Mouse (Mus musculus) cerebellum, adult 11 months (tissue): ENCODE measurements around the gene Erf.

Source experiments
- DNase-seq: peaks from one replicate; pipeline ENCODE4 v3.0.0; 2022

The Erf gene

DNA sequence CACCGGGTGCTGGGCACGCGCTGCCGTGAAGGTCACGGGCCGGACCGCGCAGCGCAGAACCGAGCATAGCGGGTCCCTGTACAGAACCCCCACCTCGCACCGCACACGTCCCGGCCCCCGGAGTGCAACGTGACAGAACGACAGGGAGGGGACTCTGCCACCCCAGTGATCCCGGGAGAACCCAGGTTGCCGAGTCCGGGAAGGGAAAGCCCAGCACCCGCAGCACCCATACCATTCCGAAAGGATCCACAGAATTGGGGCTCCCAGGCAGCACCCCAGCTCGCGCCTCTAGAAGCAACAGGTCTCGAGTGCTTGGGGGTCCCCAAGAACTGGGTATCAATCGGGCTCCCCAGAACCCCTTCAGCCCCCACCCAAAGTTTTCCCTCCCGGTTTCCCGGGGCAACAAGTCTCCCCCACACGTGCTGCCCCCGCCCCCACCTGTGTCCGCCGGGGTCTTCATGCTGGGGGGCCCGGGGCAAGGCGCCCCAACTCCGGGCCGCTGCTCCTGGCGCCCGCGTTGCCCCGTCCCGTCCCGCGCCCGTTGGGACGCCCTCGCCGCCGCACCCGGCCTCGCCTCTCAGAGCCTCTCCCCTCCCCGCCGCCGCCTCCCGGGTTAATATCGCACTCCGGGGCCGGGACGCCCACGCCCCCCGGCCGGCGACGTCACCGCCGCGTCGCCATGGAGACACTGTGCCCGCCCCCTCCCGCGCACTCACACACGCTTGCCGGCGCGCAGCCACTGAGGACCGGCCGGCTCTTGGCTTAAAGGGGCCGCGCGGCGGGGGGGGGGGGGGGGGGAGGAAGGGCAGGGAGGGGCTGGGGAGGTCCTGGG lies at the start of gene Erf:
Erf (minus strand) TSS at position 621 of the 832 bp plus-strand sequence.
- DNase-seq: peak; percentile 92

DNA sequence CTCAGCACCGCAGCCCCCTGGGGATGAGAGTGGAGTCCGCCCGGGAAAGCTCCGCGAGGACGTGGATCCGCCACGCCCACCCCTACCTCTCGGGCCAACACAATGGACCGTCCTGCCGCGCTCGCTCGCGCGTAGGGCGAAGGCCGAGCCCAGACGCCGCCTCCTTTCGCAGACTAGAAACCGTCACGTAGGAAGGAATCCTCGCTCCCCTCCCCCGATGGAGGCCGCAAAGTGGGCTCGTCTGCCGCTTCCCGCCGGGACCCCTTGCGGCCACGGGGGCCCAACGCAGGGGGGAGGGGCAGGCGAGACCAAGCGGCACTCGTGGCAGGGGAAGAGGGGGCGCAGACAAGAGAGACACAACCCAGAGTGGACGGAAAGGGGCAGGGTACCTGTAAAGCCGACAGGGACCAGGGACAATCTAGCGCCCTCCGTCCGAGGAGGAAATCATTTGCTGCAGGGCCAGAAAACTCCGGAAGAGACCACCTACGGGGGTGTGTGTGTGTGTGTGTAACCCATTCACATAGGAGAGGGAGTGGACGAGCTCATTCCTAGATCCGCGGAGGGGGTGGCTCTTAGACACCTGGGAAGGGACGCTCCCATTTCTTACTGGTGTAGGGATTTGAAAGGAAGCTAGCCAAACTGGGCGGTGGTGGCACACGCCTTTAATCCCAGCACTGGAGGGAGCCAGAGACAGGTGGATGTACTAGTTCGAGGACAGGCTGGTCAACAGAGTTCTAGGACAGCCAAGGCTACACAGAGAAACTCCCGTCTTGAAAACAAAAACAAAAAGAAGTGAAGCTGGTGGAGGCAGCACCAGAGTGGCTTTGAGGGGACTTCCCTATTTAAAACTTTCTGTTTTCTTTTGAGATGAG lies 47.1 kb upstream of the Erf start, which contains the start of gene Pafah1b3:
Pafah1b3 (minus strand) TSS at position 533 of the 872 bp plus-strand sequence.
- DNase-seq: peak; percentile 89

DNA sequence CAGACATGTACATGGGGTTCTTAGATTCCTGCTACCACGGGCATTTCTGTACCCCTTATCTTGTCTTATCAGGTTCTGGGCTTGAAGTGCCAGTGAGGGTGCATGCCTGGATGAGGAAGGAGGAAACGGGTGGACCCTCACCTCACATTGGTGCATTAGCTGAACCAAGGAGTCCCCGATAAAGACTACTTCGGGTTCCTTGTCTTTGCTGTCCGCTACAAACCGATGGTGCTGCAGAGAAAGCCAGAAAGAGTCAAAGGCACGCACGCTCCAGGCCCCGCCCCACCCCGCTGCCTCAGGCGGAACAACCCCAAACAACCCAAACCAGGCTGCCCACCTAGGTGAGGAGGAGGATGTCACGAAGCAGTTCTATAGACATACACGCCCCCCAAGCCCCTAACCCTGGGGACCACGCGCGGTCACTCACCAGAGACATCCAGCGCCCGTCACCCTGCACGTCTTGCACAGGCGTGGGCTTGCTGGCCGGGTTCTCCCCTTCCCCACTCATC lies 46.4 kb upstream of the Erf start:
- DNase-seq: no peak

DNA sequence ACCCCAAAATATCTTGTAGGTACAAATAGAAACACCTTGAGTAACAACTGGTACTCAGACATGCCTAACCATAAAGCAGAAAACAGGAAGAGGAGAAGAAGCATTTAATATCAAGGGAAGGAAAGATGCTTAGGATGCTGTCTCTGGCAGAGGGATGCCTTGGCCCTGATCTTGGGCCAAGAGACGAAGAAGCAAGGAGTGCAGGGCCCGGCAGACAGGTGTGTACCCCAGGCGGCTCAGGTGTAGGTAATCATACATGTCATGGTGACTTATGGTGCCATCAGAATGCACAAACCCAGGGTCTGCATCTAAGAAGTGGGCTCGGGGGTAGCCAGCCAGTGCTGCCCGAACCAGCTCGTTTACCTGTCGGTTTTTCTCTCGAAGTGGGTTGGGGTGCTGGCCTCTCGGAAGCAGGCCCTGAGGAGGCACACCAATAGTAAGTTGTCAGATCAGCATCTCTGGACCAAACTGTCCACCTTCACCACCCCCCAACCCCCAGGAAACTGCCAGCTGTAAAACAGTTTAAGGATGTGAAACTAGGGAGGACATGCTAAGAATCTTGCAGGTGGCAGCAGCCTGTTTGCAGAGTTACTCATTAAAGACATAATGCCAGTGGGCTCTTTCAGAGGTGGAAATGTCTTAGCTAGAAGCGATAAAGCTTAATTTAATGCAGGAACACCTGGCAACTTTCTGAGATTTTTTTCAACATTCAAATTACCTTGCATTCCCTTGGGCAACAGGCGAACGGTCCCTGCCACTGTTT lies 44.6 kb upstream of the Erf start:
- no peak for DNase-seq

DNA sequence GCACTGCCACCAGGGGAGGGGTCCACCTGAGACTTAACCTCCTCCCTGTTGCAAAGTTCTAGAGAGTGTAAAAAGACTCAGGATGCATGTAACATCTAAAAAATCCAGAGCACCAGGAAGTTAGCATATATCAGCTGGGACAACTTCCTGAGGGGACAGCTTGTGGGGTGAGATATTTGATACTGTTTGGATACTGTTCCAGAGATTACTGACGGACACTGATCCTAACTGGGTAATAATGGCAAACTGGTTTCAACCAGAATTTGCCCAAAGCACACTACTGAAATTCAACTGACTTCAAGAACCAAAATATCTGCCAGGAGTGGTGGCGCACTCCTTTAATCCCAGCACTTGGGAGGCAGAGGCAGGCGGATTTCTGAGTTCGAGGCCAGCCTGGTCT lies 43.9 kb upstream of the Erf start:
- DNase-seq: no peak

DNA sequence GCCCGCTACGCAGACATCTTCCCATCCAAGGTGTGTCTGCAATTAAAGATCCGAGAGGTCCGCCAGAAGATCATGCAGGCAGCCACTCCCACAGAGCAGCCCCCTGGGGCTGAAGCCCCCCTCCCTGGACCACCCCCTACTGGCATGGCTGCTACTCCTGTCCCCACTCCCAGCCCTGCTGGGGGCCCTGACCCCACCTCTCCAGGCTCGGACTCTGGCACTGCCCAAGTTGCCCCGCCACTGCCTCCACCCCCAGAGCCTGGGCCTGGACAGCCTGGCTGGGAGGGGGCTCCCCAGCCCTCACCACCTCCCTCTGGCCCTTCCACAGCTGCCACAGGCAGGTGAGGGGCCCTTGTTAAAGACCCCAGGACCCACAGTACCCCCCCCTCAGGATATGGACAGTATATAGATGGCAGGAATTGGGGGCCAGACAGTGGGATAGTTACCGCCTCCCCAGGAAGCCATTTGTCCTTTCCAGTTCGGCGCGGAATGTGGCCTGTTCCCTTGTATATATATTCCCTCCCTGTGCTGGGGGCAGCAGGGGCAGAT lies 42.7 kb upstream of the Erf start:
- no peak for DNase-seq

DNA sequence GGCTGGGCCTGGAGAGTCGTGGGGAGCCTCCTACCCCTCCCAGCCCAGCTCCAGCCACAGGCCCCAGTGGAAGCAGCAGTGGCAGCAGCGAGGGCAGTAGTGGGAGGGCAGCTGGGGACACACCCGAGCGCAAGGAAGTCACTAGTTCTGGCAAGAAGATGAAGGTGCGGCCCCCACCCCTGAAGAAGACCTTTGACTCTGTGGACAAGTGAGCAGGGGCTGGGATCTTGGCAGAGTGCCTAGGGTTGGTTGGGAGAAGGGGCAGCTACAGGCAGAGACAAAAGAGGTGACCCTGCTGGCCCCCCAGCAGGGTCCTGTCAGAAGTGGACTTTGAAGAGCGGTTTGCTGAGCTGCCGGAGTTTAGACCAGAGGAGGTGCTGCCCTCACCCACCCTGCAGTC lies 41.5 kb upstream of the Erf start:
- no peak for DNase-seq

DNA sequence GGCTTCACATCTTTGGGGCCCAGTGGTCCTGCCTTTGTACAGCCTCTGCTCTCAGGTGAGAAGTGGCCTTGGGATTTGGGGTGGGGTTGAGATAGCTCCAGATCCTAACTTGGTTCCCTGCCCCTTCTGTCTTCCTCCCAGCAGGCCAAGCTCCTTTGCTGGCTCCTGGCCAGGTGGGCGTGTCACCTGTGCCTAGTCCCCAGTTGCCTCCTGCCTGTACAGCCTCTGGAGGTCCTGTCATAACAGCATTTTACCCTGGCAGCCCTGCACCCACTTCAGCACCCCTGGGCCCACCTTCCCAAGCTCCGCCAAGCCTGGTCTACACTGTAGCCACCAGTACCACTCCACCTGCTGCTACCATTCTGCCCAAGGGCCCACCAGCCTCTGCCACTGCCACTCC lies 40.4 kb upstream of the Erf start:
- DNase-seq: peak; percentile 37

DNA sequence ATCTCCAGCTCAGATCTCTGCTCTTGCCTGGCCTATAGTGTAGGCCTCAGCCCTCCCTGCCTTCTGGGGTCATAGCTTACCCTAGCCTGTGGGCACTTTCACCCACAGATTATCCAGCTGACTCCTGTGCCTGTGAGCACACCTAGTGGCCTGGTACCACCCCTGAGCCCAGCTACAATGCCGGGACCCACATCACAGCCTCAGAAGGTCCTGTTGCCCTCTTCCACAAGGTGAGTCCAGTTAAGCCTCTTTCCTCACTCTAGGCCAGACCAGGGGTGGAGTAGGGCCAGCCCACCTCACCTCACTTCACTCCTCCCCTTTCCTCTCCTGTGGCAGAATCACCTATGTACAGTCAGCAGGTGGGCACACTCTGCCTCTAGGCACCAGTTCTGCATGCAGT lies 39.9 kb upstream of the Erf start:
- no peak for DNase-seq

DNA sequence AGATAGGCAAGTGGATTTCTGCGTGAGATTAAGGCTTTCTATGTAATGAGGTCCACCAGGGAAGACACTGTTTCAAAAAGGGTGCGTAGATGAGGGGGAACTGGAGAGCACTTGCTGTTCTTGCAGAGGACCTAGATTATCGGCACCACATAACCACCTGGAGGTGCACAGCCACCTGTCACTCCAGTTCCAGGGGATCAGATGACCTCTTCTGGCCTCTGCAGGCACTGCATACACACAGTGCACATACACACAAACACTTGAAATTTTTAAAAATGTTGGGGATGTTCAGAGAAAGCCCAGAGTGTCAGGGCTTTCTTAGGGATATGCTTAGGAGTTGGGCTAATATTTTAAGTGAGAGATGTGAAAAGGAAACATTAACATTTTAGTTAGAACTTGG lies 39.4 kb upstream of the Erf start:
- DNase-seq: no peak

DNA sequence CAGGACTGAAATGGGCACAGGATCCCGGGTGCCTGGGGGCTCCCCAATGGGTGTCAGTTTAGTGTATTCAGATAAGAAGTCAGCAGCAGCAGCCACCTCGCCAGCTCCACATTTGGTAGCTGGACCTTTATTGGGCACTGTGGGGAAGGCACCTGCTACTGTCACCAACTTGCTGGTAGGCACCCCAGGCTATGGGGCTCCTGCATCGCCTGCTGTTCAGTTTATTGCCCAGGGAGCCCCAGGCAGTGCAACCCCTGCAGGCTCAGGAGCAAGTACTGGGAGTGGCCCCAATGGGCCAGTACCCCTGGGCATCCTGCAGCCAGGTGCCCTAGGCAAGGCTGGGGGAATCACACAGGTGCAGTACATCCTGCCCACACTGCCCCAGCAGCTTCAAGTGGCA lies 38.2 kb upstream of the Erf start:
- DNase-seq: no peak

DNA sequence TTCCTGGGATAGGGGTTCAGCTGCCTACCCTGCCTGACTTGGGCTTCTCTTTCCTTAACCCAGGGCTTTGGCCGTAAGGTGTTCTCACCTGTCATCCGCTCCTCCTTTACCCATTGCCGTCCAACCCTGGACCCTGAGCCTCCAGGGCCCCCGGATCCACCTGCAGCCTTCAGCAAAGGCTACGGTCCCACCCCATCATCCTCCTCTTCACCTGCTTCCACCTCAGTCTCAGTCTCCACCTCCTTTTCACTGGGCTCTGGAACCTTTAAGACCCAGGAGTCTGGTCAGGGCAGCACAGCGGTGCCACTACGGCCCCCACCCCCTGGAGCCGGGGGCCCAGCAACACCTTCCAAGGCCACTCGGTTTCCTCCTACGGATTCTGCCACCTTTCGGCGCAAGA lies 37.5 kb upstream of the Erf start:
- DNase-seq: no peak

DNA sequence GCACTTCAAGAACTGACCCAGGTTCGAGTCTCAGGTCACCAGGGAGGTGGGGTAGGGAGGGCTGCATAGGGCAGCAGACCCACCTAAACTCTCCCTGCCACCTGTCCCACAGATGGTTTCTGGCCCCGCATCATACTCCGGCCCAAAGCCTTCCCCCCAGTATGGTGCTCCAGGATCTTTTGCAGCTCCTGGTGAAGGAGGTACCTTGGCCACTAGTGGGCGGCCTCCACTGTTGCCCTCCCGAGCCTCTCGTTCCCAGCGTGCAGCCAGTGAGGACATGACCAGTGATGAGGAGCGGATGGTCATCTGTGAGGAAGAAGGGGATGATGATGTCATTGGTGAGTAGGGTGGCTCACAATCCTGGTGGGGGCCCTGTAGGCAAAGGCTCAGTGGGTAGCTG lies 36.4 kb upstream of the Erf start:
- DNase-seq: no peak

DNA sequence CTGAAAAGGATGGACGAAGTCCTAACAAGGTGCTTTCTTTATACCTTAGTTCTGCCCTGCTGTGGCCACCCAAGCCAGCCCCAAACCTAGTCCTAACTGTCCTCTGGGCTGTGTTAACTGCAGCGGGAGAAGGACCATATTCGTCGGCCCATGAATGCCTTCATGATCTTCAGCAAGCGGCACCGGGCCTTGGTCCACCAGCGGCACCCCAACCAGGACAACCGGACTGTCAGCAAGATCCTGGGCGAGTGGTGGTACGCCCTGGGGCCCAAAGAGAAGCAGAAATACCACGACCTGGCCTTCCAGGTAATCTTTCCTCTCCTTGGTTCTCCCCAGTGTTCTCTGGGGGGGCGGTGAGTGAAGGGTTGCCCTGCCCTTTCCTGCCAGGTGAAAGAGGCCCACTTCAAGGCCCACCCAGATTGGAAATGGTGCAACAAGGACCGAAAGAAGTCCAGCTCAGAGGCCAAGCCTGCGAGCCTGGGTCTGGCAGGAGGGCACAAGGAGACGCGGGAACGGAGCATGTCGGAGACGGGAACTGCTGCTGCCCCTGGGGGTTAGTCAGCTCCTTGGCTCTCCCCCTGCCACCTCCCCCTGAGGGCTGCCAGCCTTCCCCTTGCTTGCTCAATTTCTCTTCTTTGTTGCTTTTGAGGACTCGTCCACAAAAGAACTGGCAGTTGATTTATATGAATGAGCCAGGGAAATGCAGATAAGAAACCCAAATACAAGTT lies 35.1 kb upstream of the Erf start:
- DNase-seq: peak; percentile 24

DNA sequence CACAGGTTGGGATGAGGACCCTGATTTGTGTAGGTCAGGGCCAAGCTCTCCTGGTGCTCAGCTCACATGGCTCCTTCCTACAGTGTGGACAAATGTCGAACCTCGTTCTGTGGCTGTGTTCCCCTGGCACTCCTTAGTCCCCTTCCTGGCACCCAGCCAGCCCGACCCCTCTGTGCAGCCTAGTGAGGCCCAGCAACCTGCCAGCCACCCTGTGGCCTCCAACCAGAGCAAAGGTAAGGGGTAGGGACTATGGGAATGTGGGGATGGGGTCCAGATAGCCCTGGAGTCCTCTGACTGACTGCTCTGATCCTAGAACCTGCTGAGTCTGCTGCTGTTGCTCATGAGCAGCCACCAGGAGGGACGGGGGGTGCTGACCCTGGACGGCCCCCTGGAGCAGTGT lies 34.2 kb upstream of the Erf start:
- DNase-seq: peak; percentile 59

DNA sequence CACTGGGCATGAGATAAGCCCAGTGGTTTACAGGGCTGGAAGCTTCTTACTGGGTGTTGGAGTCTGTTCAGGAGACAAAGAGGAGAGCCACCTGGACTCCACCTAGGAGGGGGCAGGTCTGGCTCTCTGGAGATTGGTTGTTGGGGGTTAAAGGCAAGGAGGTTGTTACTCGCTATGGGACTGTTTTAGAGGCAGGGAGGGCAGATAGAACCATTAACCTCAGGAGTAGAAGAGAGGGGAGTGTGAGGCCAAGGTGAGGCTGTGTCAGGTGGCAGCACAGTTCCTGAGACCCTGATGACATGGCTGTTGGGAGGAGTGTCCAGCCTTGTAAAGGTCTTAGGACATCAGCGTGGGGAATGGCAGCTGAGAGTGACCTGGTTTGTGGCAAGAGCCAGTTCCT lies 33.6 kb upstream of the Erf start:
- peak; percentile 24 for DNase-seq

DNA sequence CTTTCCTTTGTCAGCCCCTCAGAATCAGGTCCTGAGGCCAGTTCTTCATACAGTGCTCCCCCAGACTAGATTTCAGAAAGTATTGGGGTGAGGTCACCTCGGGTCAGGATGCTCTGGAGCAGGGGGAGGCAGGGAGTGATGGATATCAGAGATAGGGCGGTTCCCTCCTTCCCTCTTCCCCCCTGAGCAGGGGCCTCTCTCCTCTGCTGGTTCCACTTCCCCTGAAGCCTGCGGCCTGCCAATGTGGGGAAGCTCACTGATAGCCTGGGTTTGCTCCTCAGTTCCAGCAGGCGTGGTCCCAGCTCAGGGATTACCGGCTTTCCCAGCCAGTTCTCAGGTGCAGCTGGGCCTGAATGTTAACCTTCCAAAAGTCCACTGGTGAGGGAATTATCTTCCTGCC lies 33.1 kb upstream of the Erf start:
- peak; percentile 32 for DNase-seq

DNA sequence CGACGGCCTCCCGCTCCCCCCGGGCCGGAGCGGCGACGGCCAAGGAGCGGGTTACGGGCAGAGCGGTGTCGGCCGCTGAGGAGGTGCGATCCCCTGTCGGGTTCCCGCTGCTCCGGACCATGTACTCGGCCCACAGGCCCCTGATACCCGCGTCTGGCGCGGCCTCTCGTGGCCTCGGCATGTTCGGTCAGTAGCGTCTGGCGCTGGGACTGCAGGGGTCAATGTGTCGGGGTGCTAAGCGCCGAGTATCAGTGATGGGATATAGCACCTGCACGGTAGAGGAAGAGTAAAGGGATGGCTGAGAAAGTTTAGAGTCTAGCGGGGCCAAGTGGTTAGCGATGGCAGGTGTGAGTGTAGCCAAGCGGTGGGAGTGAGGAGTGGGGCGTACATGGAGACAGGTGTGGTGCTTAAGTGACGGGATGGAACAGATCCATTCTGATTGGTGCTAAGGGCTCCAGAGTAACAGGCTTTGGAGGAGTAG lies 32.2 kb upstream of the Erf start:
- peak; percentile 72 for DNase-seq

DNA sequence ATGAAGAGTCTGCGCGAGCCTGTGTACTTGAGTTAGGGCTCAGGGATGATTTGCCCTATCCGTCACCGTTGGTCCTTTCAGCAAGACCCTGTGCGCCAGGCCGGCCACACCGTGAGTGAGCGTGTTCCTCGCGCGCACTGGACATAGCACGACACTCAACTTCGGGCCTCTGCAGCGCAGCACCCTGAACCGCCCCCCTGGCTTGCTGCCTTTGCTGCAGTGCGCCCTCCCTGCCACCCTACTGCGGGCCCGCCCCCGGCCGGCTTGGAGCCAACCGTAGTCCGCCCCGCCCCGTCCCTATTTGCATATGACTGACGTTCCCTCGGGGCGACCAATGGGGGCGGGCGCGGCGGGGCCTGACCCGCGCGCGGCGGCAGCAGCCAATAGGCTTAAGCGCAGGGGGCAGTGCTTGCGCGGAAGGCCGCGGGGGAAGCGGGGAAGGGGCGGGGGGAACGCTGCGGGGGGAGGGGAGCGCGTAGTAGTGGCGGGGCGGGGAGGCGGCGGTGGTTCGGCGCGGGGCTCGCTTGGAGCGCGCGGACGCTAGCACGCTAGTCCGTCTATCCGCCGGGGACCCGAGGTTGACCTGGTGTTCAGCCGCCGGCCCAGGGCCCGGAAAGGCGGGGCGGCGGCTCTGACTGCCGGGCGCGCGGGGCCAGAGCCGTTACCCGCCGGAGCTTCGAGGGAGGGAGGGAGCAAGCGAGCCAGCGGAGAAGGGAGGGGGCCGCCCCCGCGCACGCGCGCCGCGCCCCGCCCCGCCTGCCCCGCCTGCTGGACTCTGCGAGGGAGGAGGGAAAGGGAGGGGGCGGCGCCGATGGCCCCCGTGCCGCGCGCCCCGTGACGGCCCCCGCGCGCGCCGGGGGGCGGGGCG lies 31.4 kb upstream of the Erf start:
- peak; percentile 96 for DNase-seq

DNA sequence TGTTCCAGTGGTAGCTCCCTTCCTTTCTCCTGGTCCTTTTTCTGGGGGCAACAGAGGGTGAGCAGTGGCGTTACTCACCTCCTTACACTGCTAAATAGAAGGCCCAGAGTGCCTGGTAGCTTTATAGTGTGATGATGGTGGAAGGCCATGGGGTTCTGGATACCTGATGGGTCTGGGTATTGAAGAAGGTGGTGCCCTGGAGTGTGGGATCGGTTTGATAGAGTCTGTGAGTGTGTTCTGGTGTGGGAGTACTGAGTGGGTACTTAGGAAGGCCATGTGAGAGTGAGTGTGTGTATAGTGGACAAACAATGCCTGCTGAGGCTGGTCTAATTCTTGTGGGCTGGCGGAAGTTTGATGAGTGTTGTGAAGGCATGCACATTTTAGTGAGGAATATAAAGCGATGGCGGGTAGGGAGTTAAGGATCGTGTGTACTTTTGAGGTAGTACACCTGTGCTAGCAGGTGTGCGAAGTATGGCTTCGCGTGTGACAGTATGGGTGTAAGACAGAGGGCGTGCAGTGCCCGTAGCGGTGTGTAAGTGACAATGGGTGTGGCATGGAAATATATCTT lies 30.7 kb upstream of the Erf start:
- peak; percentile 32 for DNase-seq
